Mouse (Mus musculus) ZHBTc4 (cell line): ENCODE results near the gene Stim2.

ENCODE experiments used
- DNase-seq: peaks from one replicate; pipeline ENCODE4 v3.0.0-alpha.2; 2011; ENCODE audit warnings: low read depth, low spot score

The Stim2 gene

DNA sequence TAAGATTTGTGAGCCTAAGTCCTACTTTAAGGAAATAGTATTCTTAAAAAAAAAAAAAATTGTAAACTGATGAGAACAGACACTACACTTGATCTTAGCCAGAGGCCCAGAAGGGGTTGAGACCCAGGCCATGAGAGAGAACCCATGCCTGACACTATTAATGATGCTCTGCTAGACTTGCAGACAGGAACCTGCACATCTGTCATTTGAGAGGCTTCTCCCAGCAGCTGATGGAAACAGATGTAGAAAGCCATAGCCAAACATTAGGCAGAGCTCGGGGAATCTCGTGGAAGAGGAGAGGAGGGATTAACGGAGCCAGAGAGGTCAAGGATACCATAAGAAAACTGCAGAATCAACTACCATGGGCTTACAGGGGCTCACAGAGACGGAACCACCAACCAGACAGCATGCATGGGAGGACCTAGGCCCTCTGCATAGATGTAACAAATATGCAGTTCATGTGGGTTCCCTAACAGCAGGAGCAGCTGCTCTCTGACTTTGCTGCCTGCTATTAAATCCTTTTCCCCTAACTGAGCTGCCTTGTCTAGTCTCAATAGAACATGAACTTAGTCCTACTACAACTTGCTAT lies 50.9 kb downstream of the Stim2 start:
- DNase-seq = no peak

- no peak for DNase-seq
These were observed 51.6 kb downstream of the Stim2 start for GRCm38 (mm10) chr5:54049940-54050339.

GRCm38 (mm10) chr5:54051056-54051455 lies 52.8 kb downstream of the Stim2 start:
- peak; percentile 7 for DNase-seq

DNA sequence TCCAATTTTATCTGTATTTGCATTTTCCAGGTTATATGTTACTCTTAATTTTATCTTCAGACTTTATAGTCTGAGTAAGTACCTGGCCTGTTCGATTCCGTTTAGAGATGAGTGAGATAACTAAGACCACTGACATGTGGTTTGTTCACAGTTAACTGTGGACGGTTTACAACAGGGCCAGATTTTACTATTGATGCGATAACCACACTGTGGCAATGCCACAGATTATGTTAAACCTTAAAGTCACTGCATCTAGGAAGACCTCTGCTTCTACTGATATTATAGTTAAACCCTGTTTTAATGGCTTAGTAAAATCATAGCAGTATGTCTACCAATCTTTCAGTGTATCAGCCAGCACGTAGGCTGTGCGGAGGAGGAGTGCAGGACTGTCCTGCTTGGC lies 53.9 kb downstream of the Stim2 start:
- no peak for DNase-seq

GRCm38 (mm10) chr5:54053673-54054366 lies 55.5 kb downstream of the Stim2 start:
- DNase-seq = no peak

DNA sequence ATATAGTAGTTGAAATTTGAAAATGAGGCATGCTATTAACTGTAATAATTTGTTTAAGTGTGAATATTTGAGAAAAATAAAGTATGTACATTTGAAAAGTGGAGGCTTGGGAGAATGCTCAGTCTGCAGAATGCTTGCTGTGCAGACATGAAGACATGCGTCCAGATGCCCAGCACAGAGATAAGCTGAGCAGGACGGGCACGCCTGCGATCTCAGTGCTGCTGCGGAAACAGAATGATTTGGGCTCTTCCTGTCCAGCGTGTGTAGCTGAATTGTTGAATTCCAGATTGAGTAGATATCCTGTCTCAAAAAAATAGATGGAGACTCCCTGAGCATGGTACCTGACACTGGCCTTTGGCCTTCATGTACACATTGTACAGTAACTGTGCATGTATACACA lies 58.0 kb downstream of the Stim2 start:
- no peak for DNase-seq

DNA sequence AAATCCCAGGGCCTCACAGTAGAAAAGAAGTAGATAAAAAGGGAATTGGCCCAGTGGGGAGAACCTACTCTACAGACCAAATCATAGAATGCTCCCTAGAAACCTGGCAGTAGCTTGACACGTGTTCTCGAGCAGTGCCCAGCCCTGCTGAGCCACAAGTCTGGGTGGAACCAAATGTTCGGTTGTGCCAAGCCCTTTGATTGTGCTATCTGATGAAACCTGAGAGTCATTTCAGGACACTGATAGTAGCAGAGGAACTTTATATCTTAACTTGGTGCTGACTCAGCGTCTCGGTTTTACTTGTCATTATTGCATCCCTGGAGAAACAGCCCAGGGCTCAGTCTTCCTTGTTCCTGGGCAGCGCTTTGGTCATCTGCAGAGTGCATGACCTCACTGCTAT lies 61.7 kb downstream of the Stim2 start:
- no peak for DNase-seq

DNA sequence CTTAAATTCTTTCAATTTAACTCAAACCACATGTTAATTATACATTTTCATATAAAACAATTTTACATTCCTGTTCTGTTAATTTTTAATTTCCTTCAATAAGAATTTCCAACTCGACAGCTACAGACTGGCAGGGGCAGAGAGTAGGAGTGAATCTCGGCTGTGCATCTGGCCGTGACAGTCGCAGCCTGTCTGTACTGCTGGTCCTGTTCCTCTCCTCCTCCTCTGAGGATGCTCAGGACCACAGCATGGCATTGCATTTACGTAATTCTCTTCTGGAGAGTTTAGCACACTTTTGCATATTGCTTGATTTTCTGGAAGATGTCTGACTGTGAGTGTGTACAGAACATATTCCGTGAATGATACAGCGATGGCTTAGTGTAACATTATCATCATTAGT lies 63.8 kb downstream of the Stim2 start:
- no peak for DNase-seq

DNA sequence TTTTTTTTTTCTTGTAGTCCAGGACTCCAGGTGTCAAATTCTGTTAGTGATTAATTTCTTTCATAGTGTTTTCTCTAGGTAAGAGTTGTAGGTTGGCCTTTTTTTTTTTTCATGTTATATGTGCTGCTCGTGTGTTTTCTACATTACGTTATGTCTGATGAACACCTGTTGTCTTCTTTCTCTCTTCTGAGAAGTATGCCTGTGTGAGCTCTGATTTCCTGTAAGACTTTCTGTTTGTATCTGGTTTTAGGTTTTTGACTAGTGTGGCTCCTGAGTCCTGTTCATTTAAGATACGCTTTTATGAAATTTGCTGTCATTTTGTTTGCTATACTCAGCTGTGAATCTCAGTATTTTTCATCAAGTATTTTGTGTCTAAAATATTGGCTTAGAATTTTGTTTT lies 69.3 kb downstream of the Stim2 start:
- DNase-seq = no peak

DNA sequence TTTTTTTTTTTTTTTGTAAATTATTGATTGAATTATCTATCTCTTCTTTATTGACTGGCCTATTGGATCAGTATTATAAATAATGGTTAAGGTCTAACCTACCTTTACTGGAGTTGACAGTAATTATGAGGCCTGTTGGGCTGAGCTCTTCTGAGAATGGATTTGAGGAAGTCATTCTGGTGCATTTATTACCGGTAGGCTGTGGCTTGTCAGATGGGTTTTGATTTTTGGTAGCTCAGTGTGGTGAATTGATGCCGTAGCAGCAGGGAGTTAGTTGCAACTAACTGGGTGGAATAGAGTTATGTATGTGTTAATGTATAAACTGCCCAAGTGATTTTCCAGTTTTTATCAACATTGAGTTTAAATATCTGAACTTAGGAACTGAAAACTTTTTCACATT lies 72.2 kb downstream of the Stim2 start:
- no peak for DNase-seq

DNA sequence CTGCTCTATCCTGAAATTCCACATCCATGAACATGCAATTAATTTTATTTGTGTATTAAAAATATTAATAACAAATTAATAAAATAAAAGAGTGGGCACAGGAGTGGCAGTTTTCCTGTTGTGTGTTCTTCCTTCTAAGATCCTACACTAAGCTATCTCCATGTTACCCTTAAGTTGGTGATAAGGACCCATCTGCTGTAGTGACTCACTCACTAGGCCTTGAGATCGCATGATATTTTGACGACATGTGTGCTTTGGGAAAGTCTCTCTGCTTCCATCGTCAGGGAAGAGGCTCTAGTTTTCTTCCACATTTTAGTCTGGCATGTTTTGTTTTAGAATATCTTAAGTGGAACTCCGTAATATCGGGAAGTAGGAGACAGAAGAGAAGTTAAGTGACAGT lies 73.0 kb downstream of the Stim2 start:
- no peak for DNase-seq

DNA sequence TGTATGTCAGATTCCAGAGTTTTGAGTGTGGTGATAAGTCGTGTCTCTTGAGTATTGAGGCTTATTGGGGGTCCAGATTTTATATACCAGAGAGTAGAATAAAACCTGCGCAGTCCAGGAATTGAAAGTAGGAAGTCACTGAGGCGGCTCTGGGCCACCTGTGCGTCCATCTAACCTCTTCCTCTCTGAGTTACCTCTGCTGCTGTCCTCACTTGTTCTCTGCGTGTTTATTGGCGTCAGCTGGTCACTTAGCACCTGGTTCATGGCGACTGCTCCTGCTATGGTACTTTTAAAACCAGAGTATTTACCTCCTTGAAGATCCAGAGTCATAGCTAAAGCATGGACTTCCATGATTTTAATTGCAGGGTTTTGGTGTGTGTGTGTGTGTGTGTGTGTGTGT lies 73.4 kb downstream of the Stim2 start:
- no peak for DNase-seq

GRCm38 (mm10) chr5:54073291-54073690 lies 75.0 kb downstream of the Stim2 start:
- DNase-seq = no peak

DNA sequence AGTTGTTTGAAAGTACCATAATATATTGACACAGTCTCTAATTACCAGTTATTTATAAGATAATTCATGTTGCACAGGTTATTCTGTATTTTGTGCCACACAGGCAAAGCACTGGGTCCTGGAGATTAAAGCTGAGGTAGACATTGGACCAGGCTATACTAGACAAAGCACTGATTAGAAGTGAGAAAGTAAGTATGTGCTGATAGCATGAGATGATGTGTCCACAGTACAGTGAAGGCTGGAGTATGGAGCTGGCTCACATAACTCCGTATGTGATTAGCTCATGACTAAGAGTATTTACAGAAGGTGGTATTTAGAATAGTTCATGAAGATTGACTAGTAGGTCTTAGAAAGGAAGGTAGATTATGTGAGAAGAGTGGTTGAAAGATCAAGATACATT lies 81.7 kb downstream of the Stim2 start:
- DNase-seq = no peak

DNA sequence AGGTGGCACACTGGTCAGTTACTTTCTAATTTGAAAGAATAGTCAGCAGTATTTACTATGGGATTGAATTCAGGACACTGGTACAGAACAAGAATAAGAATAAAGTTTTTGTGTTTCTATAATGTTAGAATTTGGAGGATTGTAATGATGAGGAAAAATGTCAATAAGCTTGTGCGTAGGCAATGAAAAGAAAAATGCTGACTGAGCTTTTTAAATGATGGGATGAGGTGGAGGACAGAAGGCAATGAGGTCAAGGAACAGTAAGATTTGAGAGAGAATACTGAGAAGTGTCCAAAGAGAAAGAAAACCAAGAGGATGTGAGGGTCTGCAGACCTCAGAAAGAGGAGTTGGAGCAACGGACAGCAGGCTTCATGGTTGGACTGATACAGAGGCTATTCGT lies 89.6 kb downstream of the Stim2 start:
- DNase-seq = no peak

DNA sequence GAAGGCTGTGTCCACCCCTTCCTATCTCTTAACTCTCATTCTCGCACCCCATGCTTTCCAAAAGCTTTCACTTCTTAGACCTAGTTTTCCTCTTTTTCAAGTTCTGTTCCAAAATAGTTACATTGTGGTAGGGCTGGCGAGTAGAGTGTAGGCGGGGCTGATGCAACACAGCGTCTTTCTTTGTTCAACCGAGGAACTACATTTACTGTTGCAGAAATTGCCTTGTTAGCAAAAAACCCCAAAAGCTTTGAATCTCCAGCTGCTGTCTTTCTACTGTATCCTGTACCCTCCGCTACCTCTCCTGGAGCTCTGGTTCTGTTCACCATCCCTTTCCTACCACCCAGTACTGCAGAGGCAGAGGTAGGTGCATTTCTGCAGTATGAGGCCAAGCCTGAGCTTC lies 99.9 kb downstream of the Stim2 start:
- no peak for DNase-seq

DNA sequence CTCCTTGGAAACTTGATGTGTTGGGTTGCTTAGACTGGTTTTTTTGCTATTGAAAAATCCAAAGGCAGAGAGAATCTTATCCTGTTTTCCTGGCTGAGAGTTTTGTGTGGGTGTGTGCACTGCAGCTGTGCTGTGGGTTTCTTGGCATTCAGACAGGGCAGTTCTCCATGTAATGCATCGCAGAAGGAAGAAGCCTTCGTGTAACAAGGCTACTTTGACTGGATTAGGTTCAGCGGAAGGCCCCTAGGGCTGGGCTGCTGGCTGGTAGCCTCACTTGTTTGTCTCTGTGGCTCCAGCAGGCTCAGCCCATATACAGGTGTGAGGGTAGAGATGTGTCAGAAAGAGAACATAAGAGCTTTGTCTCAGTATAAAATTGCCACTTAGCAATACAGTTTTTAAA lies 102.6 kb downstream of the Stim2 start:
- no peak for DNase-seq

GRCm38 (mm10) chr5:54101318-54101717 lies 103.0 kb downstream of the Stim2 start:
- DNase-seq = no peak

DNA sequence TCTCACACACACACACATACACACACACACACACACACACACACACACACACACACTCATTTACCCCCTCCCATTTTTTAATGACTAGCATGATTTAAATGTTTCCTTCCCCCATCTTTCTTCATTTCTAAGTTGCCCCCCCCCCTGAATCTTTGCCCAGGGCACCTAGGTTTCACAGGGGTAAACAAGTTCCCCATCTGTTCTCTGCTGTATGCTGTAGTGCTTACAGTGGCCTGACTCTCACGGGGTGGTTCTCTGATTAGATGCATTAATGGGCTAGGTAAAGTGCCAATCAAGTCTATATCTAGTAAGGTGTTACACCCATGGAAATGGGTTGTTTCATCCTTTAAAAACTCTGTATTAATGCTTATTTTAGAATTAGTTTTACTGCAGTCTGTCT lies 103.7 kb downstream of the Stim2 start:
- no peak for DNase-seq

DNA sequence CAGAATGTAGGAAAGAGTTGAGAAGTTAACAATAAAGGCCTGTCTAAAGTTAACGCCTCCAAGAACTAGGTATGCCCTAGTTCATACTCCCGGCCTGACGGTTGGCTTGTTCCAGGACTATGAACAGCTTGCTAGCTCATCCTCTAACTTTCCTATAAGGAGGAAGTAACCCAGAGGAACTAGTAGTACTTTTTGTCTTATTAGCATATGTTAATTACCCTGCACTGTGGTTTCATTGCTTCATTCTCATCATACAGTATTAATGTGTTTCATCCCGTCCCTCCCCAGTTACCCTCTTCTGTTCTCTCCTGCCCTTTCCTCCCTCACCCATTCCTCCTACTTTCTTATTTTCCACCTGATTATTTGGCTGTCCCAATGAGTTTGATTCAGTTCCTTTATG lies 108.4 kb downstream of the Stim2 start:
- no peak for DNase-seq

DNA sequence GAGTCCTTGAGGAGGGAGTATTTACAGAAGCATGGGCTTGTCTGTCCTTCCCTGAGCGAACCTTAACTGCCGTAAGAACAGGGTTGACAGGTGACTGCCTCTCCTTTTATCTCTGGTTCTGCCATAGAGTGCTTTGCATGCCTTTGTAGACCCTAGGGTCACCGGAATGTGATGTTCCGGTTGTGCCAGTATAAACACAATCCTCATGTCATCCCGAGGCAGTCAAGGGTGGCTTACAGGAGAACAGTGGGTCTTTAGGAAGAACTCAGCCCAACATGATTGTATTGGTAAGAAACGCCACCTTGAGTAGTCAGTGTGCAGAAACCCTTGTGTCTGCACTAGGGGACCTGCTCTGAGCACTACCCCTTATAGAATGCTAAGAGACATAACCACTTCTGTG lies 108.8 kb downstream of the Stim2 start:
- no peak for DNase-seq

GRCm38 (mm10) chr5:54109096-54109495 lies 110.8 kb downstream of the Stim2 start:
- no peak for DNase-seq

GRCm38 (mm10) chr5:54110789-54111188 lies 112.5 kb downstream of the Stim2 start:
- DNase-seq = no peak

GRCm38 (mm10) chr5:54113284-54113683 lies 115.0 kb downstream of the Stim2 start:
- DNase-seq = peak; percentile 55
